Mouse (Mus musculus) CH12.LX (cell line): ENCODE measurements at regions not wholly inside any gene's neighbourhood (a gene's known extent, or its start where the extent isn't known, plus 50 kb on each side); places are given as distances from the start of the nearest gene placed in this dataset.

Source experiments
- CTCF ChIP-seq, 2 experiments: IDR thresholded peaks in 1 of 2; conservative IDR thresholded peaks in 1 of 2; 2 replicates each; pipeline ENCODE4 v1.5.1; 2011 to 2012; ENCODE audit warnings: low read depth in 2 of 2, low read length in 2 of 2, improper control_type of control experiment in 1 of 2, inconsistent platforms in 1 of 2, mild to moderate bottlenecking in 1 of 2, moderate library complexity in 1 of 2
- HCFC1 ChIP-seq: IDR thresholded peaks from 2 replicates; pipeline ENCODE4 v1.6.1; 2012; ENCODE audit warnings: low read depth, mild to moderate bottlenecking, inconsistent platforms, low read length, improper control_type of control experiment
- IRF4 ChIP-seq: IDR thresholded peaks from 2 replicates; pipeline ENCODE4 v1.6.1; 2014; ENCODE audit warnings: low read depth, mild to moderate bottlenecking, inconsistent platforms, low read length, improper control_type of control experiment
- MAX ChIP-seq: IDR thresholded peaks from 2 replicates; pipeline ENCODE4 v1.6.1; 2011; ENCODE audit warnings: low read length, improper control_type of control experiment
- MYC ChIP-seq: IDR thresholded peaks from 2 replicates; pipeline ENCODE4 v1.6.1; 2011; ENCODE audit warnings: low read depth, mild to moderate bottlenecking, improper control_type of control experiment, low read length
- POLR2A ChIP-seq: IDR thresholded peaks from 2 replicates; pipeline ENCODE4 v1.6.1; 2011; ENCODE audit warnings: low read depth, mild to moderate bottlenecking, improper control_type of control experiment, low read length
- POLR2AphosphoS2 ChIP-seq: IDR thresholded peaks from 2 replicates; pipeline ENCODE4 v1.6.1; 2011; ENCODE audit warnings: low read depth, low read length, improper control_type of control experiment
- USF1 ChIP-seq: IDR thresholded peaks from 2 replicates; pipeline ENCODE4 v1.6.1; 2014; ENCODE audit warnings: low read depth, mild to moderate bottlenecking, inconsistent platforms, low read length, improper control_type of control experiment
- ZMIZ1 ChIP-seq: IDR thresholded peaks from 2 replicates; pipeline ENCODE4 v1.6.1; 2012; ENCODE audit warnings: low read depth, mild to moderate bottlenecking, inconsistent platforms, low read length, improper control_type of control experiment

DNA sequence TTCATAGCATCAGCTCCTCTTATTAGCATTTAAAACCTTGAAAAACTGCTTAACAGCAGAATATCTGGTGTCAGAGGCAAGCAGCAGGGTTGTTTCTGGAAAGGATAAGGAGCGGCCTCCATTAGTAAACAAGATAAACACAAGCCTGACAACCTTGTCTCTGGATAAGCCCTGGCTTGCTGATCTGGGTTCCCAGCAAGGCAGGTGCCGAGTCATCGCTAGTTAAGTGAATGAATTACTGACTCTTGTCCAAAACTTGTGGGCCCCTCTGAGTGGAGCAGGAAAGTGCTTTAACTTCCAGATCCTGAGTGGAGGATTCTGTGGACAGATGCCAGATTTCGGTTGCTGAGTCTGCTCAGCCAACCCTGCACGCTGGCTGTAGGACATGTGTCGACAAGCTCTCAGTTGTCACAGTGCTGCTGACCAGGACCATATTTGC lies 85.6 kb upstream of the Lgalsl start:
- TF ChIP-seq POLR2A (no peak), USF1 (no peak), CTCF (conservative IDR thresholded peaks at IDR 0.05 in 1 of 2, IDR thresholded peaks at IDR 0.05 in 1 of 2; ENCODE audit: low read depth in 2 of 2, low read length in 2 of 2) (no peak), POLR2AphosphoS2 (no peak), HCFC1 (no peak), MYC (no peak), IRF4 (no peak), ZMIZ1 (no peak), MAX (no peak)
